Mouse (Mus musculus): Measurements from ENCODE around the gene Arhgap29.

Arhgap29 gene

DNA sequence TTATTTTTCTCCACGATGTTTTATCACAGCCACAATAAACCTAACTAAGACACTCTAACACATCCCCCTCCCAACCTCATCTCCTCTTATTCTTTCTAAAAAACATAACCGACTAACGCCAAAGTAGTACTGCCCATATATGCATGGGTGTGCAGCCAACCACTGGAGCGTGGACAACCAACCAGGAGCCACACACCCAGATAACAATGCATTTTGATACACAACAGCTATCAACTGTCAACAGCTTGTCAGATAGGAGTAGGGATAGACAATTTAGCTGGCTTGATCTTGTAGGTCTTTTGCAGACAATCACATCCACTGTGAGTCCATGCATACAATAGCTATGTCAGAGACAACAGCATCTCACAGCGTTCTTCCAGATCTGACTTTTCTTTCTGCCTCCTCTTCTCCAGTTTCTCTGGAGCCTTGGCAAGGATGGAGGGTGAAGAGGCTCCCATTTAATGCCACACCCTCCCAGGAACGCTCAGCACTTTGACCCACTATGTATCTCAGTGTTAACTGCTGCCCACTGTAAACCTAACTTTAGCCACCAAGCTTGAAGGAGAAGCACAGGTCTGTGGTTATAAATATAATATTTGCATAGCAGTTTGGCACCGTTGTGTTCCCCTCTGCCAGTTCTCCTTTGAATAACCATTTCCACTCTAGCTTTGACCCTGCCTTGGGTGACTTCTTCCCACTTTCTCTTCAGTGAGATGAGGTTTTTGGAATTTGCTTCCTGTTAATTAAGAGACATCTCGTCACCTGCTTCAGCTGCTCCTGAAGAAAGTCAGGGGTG, 12.0 kb upstream of the Arhgap29 start:
- in situ Hi-C loops (cut with MboI; ENCODE audit: unreplicated experiment in 2 of 2), result no loop called here

- in situ Hi-C loops (cut with MboI; ENCODE audit: unreplicated experiment in 2 of 2), result no loop called here
These were observed 11.1 kb upstream of the Arhgap29 start for GRCm38 (mm10) chr3:121941204-121941745.

GRCm38 (mm10) chr3:121945957-121946356, 6.4 kb upstream of the Arhgap29 start:
- in situ Hi-C loops (cut with MboI; ENCODE audit: unreplicated experiment in 2 of 2), result no loop called here

DNA sequence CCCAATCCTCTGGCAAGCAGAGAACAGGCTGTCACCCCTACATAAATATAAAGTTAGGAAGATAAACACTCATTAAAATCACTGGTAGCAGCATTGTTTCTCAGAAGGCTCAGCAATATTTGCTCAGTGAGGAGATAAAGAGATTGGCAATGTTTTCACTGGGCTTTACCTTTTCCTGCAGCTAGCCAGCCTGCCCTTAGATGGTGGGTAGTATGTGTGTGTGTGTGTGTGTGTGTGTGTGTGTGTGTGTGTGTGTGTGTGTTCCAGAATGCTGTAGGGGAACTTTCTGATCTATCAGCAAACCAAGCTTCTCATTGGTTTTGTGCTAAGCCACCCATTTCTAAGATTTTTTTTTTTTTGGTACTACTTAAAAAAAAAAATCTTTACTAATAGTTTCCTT, 5.6 kb upstream of the Arhgap29 start:
- in situ Hi-C loops (cut with MboI; ENCODE audit: unreplicated experiment in 2 of 2), result no loop called here

DNA sequence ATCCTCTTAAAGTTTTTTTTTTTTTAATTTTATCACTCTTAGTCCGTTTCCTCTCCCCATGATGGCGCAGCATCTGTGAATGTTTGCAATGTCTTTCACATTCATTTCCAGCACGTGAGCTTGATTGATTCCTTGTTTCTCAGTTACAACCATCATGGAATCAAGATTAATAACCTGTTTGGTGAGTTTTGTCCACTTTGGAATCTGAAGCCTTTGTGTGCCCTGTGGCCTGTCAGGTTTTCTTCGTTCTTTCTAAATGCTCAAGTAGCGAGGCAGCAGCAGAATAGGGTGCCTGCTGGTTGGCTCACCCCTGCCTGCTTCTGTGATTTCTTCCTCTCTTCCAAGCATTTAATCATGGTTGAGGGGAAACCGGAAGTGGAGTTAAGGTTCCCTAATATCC, 2.2 kb upstream of the Arhgap29 start:
- in situ Hi-C loops (cut with MboI; ENCODE audit: unreplicated experiment in 2 of 2), result no loop called here

DNA sequence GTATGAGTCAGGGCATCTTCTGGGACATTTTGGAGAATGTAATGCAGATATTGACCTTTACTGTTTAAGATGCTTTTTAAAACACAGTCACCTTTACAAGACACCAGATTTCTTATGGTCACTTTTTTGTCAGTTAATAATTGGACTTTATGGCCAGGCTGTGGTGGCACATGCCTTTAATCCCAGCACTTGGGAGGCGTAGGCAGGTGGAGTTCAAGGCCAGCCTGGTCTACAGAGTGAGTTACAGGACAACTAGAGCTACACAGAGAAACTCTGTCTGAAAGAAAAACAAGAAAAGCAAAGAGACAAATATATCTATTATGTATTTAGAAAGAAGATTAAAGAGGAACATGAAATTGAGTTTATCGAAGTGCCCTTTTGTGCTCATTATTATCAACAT, 1.2 kb upstream of the Arhgap29 start:
- in situ Hi-C loops (cut with MboI; ENCODE audit: unreplicated experiment in 2 of 2), result no loop called here

GRCm38 (mm10) chr3:121953049-121953432, 700 bp downstream of the Arhgap29 start:
- in situ Hi-C loops (cut with MboI; ENCODE audit: unreplicated experiment in 2 of 2), result no loop called here

GRCm38 (mm10) chr3:121953433-121954161, 1.3 kb downstream of the Arhgap29 start:
- in situ Hi-C loops (cut with MboI; ENCODE audit: unreplicated experiment in 2 of 2), result no loop called here

- in situ Hi-C loops (cut with MboI; ENCODE audit: unreplicated experiment in 2 of 2), result no loop called here
These were observed 2.1 kb downstream of the Arhgap29 start for GRCm38 (mm10) chr3:121954421-121954820.

DNA sequence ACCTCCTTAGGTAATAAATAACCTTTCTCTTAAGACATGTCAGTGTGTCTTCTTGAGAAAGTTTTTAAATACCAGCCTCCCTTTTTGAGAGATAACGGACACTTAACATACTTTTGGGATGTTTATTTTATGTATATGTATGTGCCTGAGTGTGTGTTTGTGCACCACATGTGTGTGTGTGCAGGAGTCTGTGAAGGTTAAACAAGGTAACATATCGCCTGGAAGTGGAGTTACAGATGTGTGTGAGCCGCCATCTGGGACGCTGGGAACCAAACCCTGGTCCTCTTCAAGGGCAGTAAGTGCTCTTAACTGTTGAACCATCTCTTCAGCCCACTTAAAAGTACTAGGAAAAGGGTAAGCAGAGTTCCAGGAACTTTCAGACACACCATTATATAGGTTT, 3.2 kb downstream of the Arhgap29 start:
- in situ Hi-C loops (cut with MboI; ENCODE audit: unreplicated experiment in 2 of 2), result no loop called here

DNA sequence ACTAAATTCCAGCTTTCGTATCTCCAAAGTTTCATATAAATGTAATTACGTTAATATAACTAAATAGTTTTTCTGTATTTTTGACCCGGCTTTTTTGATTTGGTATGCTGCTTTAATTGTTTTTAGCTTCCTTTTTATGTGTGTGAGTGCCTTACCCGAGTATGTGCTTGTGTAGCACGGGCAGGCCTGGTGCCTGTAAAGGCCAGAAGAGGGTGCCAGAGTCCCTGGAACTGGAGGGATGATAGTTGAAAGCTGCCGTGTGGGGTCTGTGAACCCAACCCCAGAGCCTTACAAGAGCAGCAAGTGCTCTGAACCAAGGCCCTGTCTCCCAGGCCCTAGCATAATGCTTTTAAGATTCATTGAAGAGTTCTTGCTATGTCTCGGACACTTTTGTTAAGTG, 4.4 kb downstream of the Arhgap29 start:
- in situ Hi-C loops (cut with MboI; ENCODE audit: unreplicated experiment in 2 of 2), result no loop called here

DNA sequence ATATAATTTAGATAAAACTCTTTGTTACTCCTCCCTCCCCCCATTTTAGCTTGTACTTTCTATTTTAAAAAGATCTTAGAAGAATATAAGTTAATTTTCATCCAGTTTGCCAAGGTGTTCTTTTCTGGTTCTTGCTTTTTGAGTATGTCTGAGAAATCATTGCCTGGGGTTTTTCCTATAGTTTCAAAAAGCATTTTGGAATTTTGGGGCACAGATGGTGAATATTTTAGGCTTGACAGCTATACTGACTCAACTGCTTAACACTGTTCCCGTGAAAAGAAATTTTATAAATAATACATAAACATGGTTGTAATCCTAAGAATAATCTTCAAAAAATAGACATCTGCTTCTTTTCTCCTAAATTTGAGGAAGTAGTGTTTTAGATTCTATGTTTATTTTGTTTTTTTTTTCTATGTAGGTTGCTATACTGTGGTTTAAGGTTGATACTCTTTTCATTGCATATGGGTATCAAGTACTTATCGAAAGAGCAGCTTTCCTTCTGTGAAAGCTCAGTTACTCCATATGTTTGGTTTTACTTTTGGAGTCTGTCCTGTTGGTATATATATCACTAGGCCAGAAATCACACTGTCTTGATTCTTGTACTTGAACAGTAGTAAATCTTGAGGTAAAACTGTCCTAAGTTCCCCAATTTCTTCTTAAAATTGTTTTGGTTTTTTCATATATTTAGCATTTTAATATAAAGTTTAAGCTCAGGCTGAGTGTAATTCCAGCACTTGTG, 5.4 kb downstream of the Arhgap29 start:
- in situ Hi-C loops (cut with MboI; ENCODE audit: unreplicated experiment in 2 of 2), result no loop called here

DNA sequence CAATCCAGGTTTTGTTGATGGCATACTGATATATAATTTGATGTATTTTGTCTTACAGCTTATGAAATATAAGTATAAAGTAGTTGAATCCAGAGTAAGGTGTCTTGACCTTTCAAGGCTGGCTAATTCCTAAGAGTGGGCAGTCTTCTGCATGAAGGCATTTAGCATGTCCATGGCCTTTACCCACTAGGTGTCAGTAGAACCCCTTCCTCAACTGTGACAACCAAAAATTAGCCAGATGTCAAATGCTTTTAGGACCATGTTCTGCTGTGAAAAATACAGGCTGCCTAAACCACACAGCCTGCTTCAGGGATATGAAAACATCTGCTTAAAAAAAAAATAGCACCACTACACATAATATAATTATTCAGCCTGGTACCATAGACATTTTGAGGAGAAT, 11.8 kb downstream of the Arhgap29 start:
- in situ Hi-C loops (cut with MboI; ENCODE audit: unreplicated experiment in 2 of 2), result no loop called here

DNA sequence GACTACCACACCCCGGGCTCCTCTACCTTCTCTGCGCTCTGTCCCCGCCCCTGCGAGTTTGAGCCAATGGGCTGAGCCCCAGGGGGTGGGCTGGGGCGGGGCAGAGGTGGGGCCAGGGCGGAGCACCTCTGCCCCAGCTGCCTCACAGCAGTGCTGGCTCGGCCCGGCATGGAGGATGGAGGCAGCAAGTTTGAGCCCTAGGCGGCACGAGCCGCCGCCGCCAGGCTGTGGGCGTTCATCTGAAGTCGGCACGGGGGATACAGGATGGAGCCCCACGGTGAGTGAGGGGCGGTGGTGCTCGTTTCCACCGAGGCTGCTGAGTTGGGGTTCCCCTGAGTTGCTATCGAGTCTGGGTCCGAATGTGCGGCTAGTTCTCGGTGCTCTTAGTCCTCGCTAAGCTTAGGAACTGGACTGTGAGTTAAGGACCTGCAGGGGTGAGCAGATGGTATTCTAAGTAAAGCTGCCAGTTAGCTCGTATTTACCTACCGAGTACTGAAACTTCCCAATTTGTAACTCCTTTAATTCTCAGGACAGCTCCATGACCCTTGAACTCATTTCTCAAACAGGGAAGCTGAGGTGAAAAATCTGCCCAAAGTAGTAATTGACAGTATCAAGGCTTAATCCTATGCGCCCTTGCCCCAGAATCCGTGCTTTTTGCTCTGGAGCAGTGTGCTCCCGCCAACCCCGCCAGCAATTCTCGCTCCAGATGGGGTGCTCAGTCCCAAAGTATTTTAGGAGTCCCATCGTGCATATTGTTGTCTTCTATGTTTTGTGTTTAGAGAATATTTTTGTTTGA, 15.5 kb downstream of the Arhgap29 start:
- in situ Hi-C loops (cut with MboI; ENCODE audit: unreplicated experiment in 2 of 2), result no loop called here

- in situ Hi-C loops (cut with MboI; ENCODE audit: unreplicated experiment in 2 of 2), result no loop called here
These were observed 16.3 kb downstream of the Arhgap29 start for GRCm38 (mm10) chr3:121968621-121969020.

DNA sequence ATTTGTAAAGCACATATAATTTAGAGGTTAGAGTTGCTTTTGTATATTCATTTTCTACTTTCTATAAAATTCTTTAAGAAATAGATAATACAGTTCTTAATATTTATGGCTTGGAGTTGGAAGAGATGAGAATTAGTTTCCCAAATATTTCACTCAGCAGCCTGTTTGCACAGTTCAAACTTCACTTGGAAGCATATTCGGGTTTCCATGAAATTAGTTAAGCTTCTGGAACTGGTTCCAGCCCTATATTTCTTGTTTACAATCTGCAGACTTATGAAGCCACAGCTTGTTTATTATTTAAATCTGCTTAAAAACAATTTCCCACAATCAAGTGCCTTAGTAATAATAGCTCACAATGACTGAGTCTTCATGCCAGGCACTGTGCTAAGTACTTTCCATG, 17.1 kb downstream of the Arhgap29 start:
- in situ Hi-C loops (cut with MboI; ENCODE audit: unreplicated experiment in 2 of 2), result no loop called here

GRCm38 (mm10) chr3:121973761-121974160, 21.4 kb downstream of the Arhgap29 start:
- in situ Hi-C loops (cut with MboI; ENCODE audit: unreplicated experiment in 2 of 2), result no loop called here

- in situ Hi-C loops (cut with MboI; ENCODE audit: unreplicated experiment in 2 of 2), result no loop called here
These were observed 23.0 kb downstream of the Arhgap29 start for GRCm38 (mm10) chr3:121975381-121975780.

DNA sequence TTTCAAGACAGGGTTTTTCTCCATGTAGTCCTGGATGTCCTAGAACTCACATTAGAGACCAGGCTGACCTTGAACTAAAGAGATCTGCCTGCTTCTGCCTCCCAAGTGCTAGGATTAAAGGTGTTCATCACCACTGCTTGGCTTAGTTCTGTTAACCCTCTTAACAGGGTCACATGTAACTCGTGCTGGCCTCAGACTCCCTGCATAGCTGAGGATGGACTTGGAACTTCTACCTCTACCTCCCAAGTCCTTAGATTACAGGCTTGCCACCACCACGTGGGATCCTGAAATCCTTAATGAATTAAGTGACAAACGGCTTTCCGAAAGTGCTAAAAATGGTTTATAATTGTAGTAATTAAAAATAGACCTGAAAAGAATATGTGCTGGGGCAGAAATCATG, 29.0 kb downstream of the Arhgap29 start:
- in situ Hi-C loops (cut with MboI; ENCODE audit: unreplicated experiment in 2 of 2), result no loop called here

- in situ Hi-C loops (cut with MboI; ENCODE audit: unreplicated experiment in 2 of 2), result no loop called here
These were observed 30.1 kb downstream of the Arhgap29 start for GRCm38 (mm10) chr3:121982450-121982849.

All from v-Abl transformed pro-B cells (cell line).